Mouse (Mus musculus) activated CD4-positive, CD25-positive, alpha-beta regulatory T cell, adult 4 months (primary cell): Measurements from ENCODE around the gene Arhgap15. TPM values are rescaled to one million over a fixed set of nuclear protein-coding genes. Genes with fewer than 3 reads are reported as not detected.

ENCODE experiments used
- ATAC-seq: one replicate; pipeline ENCODE4 v1.8.0; 2017
- polyA plus RNA-seq, 2 experiments: library from polyadenylated mRNA; unstranded; fragments of 100-300 nt; shearing (Covaris generic); gene quantifications; one replicate each; pipeline ENCODE4 v1.2.1; 2017

Arhgap15 gene
- polyA plus RNA-seq, 2 experiments from 2014 or later = 282 to 347 TPM

DNA sequence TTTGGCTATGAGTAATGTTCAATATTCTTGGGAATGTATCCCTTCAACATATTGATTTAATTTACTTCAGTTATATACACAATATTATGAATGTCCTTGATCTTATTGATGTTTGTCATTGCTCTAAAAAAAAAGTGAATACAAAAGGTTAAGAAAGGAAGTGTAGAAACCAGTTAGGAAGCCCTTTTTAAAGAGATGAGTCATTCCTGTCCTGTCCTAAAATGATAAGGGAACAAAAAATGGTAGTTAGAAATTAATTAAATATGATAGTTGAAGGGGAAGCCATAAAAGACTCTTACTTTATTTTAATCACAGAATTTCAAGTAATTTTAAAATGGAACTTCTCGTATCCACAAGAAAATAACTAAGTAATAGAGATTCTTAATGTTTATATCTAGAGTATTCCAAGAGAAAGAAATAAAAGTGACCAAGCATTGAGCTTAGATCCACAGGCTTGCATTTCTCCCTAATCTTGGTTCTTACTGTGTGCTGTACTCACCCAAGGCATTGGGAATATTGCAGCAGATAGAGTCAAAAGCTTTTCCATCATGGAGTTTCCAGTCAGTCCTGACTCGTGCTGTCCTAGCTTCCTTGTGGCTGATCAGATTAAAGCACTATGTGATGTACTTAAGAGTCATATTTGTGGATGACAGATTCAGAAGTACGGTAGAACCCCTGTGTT is 291.0 kb downstream of the Arhgap15 start:
- no peak for ATAC-seq

GRCm38 (mm10) chr2:44044088-44044487 is 295.5 kb downstream of the Arhgap15 start:
- no peak for ATAC-seq

DNA sequence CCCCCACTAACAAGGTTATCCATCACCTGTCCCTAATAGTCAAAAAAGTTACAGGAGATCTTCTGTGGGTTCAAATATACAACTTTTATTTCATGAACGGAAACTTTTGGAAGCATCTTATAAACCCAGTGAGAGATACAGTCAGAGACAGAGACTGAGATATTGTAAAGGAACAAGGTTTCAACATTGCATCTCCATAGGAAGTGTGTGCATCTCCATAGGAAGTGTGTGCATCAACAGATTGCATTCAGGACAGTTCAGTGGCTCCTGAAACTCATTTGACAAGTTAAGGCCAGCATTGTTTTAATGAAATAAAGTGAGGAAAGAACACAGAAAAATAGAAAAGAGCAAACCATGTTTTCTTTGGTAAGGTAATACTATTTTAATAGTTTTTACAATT is 296.0 kb downstream of the Arhgap15 start:
- ATAC-seq = no peak

GRCm38 (mm10) chr2:44045231-44045630 is 296.6 kb downstream of the Arhgap15 start:
- no peak for ATAC-seq

- no peak for ATAC-seq
These were observed 311.7 kb downstream of the Arhgap15 start for GRCm38 (mm10) chr2:44060306-44060705.

DNA sequence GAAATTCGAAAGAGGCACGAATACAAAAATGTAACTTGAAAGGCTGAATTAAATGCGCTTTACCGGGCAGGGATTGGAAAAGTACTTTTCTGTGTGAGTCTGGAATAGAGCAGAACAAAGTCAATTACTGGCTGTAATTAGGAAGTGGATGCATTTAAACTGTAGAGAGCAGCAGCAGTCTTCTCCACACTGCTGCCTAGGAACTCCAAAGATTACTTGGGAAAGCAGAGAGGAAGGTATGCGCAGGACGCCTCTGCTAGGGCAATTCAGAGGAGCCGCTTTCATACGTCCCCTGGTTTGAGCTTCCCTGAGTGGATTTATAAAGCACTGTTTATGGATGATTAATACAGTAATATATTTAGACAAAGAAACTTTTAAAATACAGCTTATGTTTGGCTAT is 312.1 kb downstream of the Arhgap15 start:
- no peak for ATAC-seq

- no peak for ATAC-seq
These were observed 316.4 kb downstream of the Arhgap15 start for GRCm38 (mm10) chr2:44065067-44065466.

DNA sequence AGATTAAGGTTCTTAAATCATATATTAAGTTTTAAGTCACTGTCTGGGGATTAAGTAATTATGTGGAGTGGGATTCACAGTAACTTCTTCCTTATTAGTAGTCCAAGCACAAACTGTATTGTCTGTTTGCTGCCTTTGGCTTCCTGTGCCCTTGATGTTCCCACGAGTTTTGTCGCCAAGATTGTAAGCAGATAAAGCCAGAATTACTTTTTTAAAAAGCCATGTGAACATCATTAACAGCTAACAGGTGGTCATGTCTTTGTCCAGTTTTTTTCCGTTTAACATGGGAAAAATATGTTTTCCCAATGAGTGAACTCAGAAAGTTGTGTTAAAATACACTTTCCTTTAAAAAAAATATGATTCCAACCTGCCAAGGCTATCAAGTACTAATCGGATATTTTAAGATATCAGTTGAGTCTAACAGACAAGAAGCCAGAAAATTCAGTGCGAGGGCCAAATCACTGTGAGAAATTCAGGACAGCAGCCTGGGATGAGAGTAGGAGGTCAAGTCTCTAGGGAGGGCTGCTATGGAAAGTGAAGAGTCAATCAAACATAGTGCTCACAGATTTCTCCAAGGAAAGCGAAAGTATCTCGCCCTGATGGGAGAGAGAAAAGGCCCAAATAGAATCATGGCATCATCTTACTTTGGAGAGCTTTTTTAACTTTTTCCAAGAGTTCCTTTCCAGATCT is 319.7 kb downstream of the Arhgap15 start:
- no peak for ATAC-seq

GRCm38 (mm10) chr2:44068906-44069305 is 320.3 kb downstream of the Arhgap15 start:
- ATAC-seq = no peak

DNA sequence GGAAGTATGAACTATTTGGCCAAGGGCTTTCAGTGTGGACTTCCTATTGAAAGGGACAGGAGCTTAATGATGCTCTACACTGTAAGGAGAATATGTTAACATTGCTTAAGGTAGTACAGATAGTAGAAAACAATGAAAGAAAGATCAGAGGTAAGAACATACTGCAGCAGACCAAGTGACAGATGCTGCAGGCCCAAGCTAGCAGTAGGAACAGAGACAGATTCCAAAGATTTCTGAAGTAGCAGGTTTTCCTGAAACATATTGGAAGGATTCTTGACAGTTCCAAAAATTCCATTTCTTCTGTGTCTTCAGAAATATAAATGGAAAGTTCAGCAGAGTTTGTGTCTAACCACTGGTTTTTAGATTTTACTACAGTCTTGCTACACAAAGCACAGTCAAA is 327.9 kb downstream of the Arhgap15 start:
- ATAC-seq = no peak

DNA sequence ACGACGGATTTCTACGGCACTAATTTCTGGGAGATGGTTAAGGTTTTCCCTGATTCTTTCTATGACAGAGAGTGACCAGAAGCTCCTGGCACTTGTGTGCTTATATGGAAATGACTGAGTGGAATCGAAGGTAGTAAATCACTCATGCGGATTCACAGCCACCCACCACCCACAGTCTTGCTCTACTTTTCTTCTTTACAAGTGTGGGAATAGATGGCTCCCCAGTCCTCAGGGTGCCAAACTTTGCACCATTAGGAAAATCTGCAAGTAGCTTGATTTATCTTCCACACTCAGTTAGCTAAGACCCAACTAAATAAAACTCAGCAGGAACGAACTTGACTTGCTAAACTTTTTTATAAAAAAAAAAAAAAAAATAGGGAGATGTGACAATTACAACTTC is 331.9 kb downstream of the Arhgap15 start:
- no peak for ATAC-seq

DNA sequence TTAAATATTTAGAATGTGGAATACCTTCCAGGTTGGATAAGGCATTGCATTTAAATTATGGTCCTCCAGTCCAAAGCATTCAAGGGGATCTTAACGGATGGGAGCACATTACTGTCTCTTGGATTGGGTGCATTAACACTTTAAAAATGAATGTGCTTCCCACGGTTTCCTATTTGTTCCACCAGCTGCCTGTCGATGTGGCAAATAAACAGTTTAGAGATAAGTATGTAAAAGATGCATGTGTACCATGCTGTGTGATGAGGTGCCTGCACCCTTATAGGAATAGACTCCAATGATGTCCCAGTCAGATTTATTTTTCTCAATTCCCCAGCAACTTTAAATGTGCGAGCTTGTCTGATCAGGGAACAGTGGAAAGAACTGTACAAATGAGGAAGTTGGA is 332.6 kb downstream of the Arhgap15 start:
- ATAC-seq = no peak

DNA sequence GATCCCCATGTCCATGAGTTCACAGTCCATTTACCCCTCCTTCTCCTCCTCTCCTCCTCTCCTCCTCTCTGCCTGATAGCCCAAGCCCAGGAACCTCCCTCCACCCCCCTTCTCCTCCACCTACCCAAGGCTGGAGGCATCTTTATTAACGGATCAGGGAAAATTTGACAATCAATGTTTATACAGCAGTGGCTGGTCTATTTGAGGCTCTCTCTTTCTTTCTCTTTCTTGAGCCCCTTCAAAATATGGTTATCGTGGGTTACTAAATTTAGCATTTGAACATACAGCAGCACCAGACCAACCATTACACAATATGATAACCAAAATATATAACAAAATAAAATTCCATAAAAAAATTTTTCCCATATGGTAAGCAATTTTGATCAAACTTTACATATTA is 335.8 kb downstream of the Arhgap15 start:
- ATAC-seq = no peak

DNA sequence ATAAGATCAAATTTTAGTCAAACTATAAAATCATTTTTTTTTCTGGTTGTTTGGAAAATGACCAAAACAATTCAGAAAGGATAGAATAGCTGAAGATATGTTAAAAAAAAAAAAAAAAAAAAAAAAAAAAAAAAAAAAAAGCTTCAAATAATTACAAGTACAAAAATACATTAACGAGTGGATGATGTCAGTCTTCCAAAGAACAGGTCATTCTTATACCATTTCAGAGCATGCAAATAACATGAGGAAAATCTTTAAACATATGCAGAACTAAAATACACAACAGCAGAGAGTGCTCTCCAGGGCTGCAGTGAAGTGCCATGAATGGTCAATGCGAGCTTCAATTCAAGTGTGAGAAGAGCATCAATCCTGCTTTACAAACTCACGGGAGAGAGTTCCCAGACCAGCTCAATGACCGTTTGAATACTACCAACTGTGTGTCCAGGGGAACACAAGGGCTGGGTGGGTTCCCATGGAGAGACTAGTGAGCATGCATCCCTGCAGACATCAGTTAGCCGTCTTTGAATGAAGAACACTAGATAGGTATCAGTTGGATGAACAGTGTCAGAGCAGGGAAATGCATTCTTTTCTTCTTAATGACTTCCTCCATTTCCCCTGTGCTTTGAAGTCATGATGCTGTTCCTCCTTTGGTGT is 337.9 kb downstream of the Arhgap15 start:
- no peak for ATAC-seq

DNA sequence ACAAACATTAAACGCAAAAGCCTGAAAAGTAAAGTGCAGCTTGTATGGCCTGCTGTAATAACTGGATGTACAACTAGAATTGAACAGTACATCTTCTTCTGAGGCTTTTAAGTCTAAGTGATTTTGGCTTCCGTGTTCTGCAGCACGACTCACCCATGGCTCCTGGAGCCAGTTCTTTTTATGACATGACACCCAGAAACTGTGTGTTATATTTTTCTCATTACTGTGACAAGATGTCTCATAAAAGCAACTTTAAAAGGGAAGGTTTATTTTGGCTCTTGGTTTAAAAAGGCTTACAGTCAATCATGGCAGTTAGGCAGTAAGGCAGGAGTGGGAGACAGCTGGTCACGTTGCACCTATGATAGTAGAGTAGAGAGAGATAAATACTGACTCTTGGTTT is 349.9 kb downstream of the Arhgap15 start:
- ATAC-seq = no peak

DNA sequence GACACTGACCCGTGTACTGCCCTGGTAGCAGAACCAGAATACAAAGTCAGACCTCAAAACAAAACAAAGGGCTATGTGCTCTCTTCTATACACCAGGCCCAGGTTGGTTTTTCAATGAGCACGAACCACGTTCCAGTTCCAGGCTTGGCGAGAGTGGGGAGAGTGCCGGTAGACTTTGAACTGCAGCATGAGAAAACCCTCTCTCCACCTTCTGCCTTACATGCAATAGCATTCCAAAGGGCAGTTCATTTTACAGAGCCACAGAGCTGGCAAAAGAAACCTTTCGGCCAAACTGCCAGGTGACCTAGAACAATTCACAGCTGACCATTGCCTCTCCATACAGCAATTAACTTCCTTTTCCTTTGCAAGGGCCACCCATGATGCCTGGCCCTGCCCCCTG is 353.7 kb downstream of the Arhgap15 start:
- no peak for ATAC-seq

- no peak for ATAC-seq
These were observed 354.7 kb downstream of the Arhgap15 start for GRCm38 (mm10) chr2:44103321-44103720.

GRCm38 (mm10) chr2:44103742-44104141 is 355.1 kb downstream of the Arhgap15 start:
- ATAC-seq = no peak

DNA sequence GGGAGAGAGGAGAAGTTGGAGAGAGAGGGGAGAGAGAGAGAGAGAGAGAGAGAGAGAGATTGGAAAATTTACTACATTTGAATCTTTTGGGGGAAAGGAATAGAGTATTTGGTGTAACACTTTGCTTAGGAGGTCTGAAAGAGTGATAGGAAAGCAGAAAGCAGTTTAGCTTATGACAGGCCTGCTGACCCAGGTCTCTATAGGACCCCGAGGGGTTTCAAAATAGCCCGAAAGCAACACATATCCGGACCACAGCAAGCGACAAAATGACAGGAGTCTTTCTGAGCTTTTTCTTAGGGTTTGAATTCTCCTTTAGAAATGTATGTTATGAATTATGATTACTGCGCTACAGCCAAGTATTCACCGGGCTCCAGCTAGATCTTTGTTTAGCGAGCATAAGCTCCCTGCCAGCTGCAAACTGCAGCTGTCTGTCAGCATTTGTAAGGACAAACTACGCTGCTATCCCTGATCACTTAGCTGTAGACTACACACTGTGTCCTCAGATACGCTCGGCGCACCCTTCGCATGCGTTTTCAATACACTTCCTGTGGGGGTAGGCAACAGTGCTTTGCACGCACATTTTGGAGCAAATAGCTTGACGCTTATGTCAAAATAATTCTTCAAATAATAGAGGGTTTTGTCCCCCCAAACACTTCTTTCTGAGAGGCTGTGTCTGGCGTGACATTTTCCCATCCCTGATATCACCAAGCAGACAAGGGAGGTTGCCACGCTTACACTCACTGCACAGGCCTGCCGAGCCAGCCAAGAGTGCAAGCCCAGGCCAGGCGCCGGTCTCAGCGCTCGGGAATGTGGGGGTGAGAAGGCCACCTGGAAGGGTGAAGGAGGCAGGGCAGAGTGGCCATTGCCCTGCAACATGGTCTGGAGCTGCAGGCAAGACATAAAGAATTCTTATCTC is 355.9 kb downstream of the Arhgap15 start:
- ATAC-seq = no peak

DNA sequence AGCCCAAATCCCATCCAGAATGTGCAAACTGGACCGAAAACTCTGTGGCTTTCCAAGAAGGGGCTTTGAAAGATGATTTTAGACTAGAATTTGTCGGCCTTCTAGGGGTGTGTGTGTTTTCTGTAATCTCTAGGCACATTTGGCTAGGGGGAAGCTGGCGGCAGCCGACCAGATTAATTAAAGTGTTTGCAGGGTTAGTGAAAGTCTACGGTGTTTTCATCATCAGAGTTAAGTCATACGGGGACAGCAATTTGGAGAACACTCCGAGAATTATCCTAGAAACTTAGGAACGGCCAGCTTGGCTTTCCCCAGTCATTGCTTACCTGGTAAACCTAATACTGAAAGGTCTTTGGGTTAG is 356.6 kb downstream of the Arhgap15 start:
- no peak for ATAC-seq

DNA sequence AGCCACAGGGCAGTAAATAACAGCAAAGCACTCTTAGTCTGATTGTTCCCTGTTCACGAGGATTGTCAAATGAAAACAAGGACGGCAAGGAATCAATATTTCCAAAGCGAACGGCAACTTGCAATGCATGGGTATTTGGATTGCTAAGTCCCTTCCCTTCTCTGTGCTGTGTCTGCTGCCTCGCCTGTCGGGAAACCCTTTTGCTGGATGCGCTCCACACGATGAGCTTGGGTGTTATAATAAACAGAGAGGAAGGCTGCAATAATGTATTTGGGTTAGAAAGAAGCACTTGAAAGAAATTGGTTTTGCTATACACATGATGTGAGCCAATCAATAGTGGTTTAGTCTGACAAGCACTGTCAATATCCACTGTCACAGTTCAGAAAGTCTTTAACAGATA is 357.7 kb downstream of the Arhgap15 start:
- no peak for ATAC-seq

- ATAC-seq = no peak
These were observed 362.7 kb downstream of the Arhgap15 start for GRCm38 (mm10) chr2:44111276-44111675.
